Mouse (Mus musculus) embryonic facial prominence, embryonic 14.5 days (tissue): ENCODE measurements at regions not wholly inside any gene's neighbourhood (a gene's known extent, or its start where the extent isn't known, plus 50 kb on each side); places are given as distances from the start of the nearest gene placed in this dataset.

Experiments used
- ATAC-seq: fragments of 200-750 bp; cut with Nextera tagmentation; 2 replicates; pipeline ENCODE4 v1.8.0; 2017; ENCODE audit warnings: low read depth, moderate number of reproducible peaks, moderate TSS enrichment
- DNase-seq: peaks from one replicate; pipeline ENCODE4 v3.0.0-alpha.2; 2015; ENCODE audit warnings: low spot score
- H3K27ac ChIP-seq: fragments of 300-500 bp; sonication (generic); replicated peaks from 2 replicates; pipeline ENCODE4 v1.5.1; 2014; ENCODE audit warnings: low read depth, mild to moderate bottlenecking, low read length, moderate library complexity
- H3K27me3 ChIP-seq: fragments of 300-500 bp; sonication (generic); replicated peaks from 2 replicates; pipeline ENCODE4 v1.6.1; 2014; ENCODE audit warnings: low read length; ENCODE audit not compliant: control insufficient read depth, insufficient read depth
- H3K36me3 ChIP-seq: fragments of 300-500 bp; sonication (generic); 2 replicates; pipeline ENCODE4 v1.6.1; 2014; ENCODE audit warnings: low read length, mixed read lengths; ENCODE audit not compliant: control insufficient read depth, insufficient read depth
- H3K4me1 ChIP-seq: fragments of 300-500 bp; sonication (generic); 2 replicates; pipeline ENCODE4 v1.6.1; 2014; ENCODE audit warnings: antibody characterized with exemption, low read length; ENCODE audit not compliant: control insufficient read depth, insufficient read depth
- H3K4me2 ChIP-seq: fragments of 300-500 bp; sonication (generic); 2 replicates; pipeline ENCODE4 v1.6.1; 2014; ENCODE audit warnings: low read depth, mild to moderate bottlenecking, low read length, moderate library complexity, mixed read lengths
- H3K4me3 ChIP-seq: fragments of 300-500 bp; sonication (generic); 2 replicates; pipeline ENCODE4 v1.5.1; 2014; ENCODE audit warnings: low read depth, mild to moderate bottlenecking, low read length
- H3K9ac ChIP-seq: fragments of 300-500 bp; sonication (generic); 2 replicates; pipeline ENCODE4 v1.6.1; 2014; ENCODE audit warnings: low read depth, mild to moderate bottlenecking, low read length, moderate library complexity, mixed read lengths
- H3K9me3 ChIP-seq: fragments of 300-500 bp; sonication (generic); 2 replicates; pipeline ENCODE4 v1.6.1; 2016; ENCODE audit warnings: low read length; ENCODE audit not compliant: control insufficient read depth
- WGBS: fragments of 180-500 bp; shearing (Covaris S2); extraction: QIAGEN DNeasy Blood & Tissue Kit; methylation state at CpG from one replicate; pipeline ENCODE4 v1.1.7; 2014; 5-methylcytosine and 5-hydroxymethylcytosine counted together

GRCm38 (mm10) chr14:105542486-105543145, 284.2 kb downstream of the Ndfip2 start:
- no peaks in the 10 kb centered on the region for H3K36me3 ChIP-seq
- no peak overlapping the region for H3K27ac ChIP-seq
- H3K27me3 ChIP-seq: no peaks in the 10 kb centered on the region
- 16% methylated on average over 15 of the region's 15 CpGs for WGBS
- no peaks in the 10 kb centered on the region for H3K9me3 ChIP-seq
- peaks cover 12% of the 10 kb centered on the region; the same call in 1 of the 2 replicates for H3K4me1 ChIP-seq
- peak overlapping the region; percentile 51 for H3K4me2 ChIP-seq
- peak overlapping the region; percentile 42 for H3K9ac ChIP-seq
- DNase-seq: peak; percentile 51
- ATAC-seq: peak; percentile 53; the same call in 1 of the 2 replicates
- H3K4me3 ChIP-seq: peak overlapping the region; percentile 24

GRCm38 (mm10) chr14:105542090-105542485, 283.7 kb downstream of the Ndfip2 start:
- no peak for DNase-seq
- Histone ChIP-seq H3K9ac (peak overlapping the region; percentile 42; the same call in 1 of the 2 replicates), H3K27ac (no peak overlapping the region), H3K4me1 (peaks cover 12% of the 10 kb centered on the region; the same call in 1 of the 2 replicates), H3K9me3 (no peaks in the 10 kb centered on the region), H3K4me2 (peak overlapping the region; percentile 51), H3K36me3 (no peaks in the 10 kb centered on the region), H3K27me3 (no peaks in the 10 kb centered on the region), H3K4me3 (no peak overlapping the region)
- ATAC-seq: no peak
- 53% methylated on average over 8 of the region's 8 CpGs for WGBS

- peak; percentile 81 for DNase-seq
- WGBS: 44% methylated on average over 10 of the region's 10 CpGs
- Histone ChIP-seq H3K27me3 (no peaks in the 10 kb centered on the region), H3K27ac (no peak overlapping the region; the same call in 1 of the 2 replicates), H3K4me3 (no peak overlapping the region), H3K36me3 (no peaks in the 10 kb centered on the region), H3K4me1 (peaks cover 10% of the 10 kb centered on the region), H3K9ac (no peak overlapping the region), H3K4me2 (no peak overlapping the region), H3K9me3 (0 out of 2 replicates have a peak, but pooled peaks cover 7% of the 10 kb centered on the region)
- ATAC-seq: peak; percentile 68
Measured at GRCm38 (mm10) chr14:105532168-105532745, 273.9 kb downstream of the Ndfip2 start.

GRCm38 (mm10) chr14:105528107-105528506, 269.7 kb downstream of the Ndfip2 start:
- ATAC-seq: no peak
- Histone ChIP-seq H3K9me3 (no peaks in the 10 kb centered on the region), H3K4me1 (peaks cover 10% of the 10 kb centered on the region), H3K27me3 (no peaks in the 10 kb centered on the region), H3K27ac (peak overlapping the region; percentile 48; the same call in 1 of the 2 replicates), H3K36me3 (no peaks in the 10 kb centered on the region), H3K9ac (no peak overlapping the region), H3K4me3 (no peak overlapping the region), H3K4me2 (no peak overlapping the region)
- DNase-seq: no peak
- WGBS: 55% methylated on average over 6 of the region's 6 CpGs

- H3K9ac ChIP-seq: no peak overlapping the region
- no peak overlapping the region for H3K4me2 ChIP-seq
- H3K27me3 ChIP-seq: no peaks in the 10 kb centered on the region
- DNase-seq: no peak
- H3K4me3 ChIP-seq: no peak overlapping the region
- H3K4me1 ChIP-seq: peaks cover 9% of the 10 kb centered on the region
- H3K36me3 ChIP-seq: no peaks in the 10 kb centered on the region
- WGBS: 86% methylated on average over 4 of the region's 4 CpGs
- H3K9me3 ChIP-seq: no peaks in the 10 kb centered on the region
- no peak for ATAC-seq
- no peak overlapping the region for H3K27ac ChIP-seq
Measured at GRCm38 (mm10) chr14:105523849-105524248, 265.5 kb downstream of the Ndfip2 start.

GRCm38 (mm10) chr14:105522279-105522678, 263.9 kb downstream of the Ndfip2 start:
- Histone ChIP-seq H3K4me1 (0 out of 2 replicates have a peak, but pooled peaks cover 2% of the 10 kb centered on the region), H3K9ac (no peak overlapping the region), H3K4me3 (no peak overlapping the region), H3K27ac (no peak overlapping the region), H3K4me2 (no peak overlapping the region), H3K9me3 (no peaks in the 10 kb centered on the region), H3K27me3 (no peaks in the 10 kb centered on the region), H3K36me3 (no peaks in the 10 kb centered on the region)
- DNase-seq: no peak
- 73% methylated on average over 1 of the region's 1 CpGs for WGBS
- no peak for ATAC-seq

GRCm38 (mm10) chr14:105518706-105519105, 260.3 kb downstream of the Ndfip2 start:
- Histone ChIP-seq H3K27me3 (no peaks in the 10 kb centered on the region), H3K27ac (no peak overlapping the region), H3K9me3 (no peaks in the 10 kb centered on the region), H3K9ac (no peak overlapping the region), H3K4me3 (no peak overlapping the region), H3K4me1 (0 out of 2 replicates have a peak, but pooled peaks cover 2% of the 10 kb centered on the region), H3K36me3 (no peaks in the 10 kb centered on the region), H3K4me2 (no peak overlapping the region)
- DNase-seq (no peak), ATAC-seq (no peak)
- 63% methylated on average over 7 of the region's 7 CpGs for WGBS

GRCm38 (mm10) chr14:105514413-105514812, 256.0 kb downstream of the Ndfip2 start:
- Histone ChIP-seq H3K9ac (no peak overlapping the region), H3K4me3 (no peak overlapping the region), H3K36me3 (no peaks in the 10 kb centered on the region), H3K4me2 (no peak overlapping the region), H3K27me3 (no peaks in the 10 kb centered on the region), H3K27ac (no peak overlapping the region), H3K4me1 (0 out of 2 replicates have a peak, but pooled peaks cover 2% of the 10 kb centered on the region), H3K9me3 (no peaks in the 10 kb centered on the region)
- 59% methylated on average over 9 of the region's 9 CpGs for WGBS
- ATAC-seq: no peak
- no peak for DNase-seq
